Comparison of ENCODE assay signal across 9 mouse cellular contexts in the genomic region with DNA sequence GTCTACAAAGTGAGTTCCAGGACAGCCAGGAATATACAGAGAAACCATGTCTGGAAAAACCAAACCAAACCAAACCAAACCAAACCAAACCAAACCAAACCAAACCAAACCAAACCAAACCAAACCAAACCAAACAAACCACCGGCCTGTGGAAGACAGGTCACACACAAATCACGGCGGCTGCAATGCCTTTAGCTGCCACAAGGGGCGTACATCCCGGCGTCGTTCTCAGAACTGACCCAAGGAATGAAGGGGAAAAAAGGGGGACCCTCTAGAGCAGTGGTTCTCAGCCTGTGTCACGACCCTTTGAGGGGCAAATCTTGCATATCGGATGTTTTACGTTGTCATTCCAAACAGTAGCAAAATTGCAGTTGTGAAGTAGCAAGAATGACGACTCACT. TPM values are rescaled to one million over a fixed set of nuclear protein-coding genes. Genes with fewer than 3 reads are reported as not detected.
A peak's percentile ranks its signal among the peaks of the same experiment; 100 is the strongest.
DNase-seq lines count a peak whose midpoint lies in the region; ATAC-seq and TF ChIP-seq lines count a peak whose summit lies in the region.
"Had no signal": no experiment of that assay in that cellular context is flagged by ENCODE, and none has a peak within 500 bp of the region (broad histone marks: within the 10 kb centered on the region; RNA-seq: fewer than 3 reads in every experiment).

No protein-coding gene starts in this region.

- TF ChIP-seq CTCF in heart, adult 2 months (IDR thresholded peaks at IDR 0.05): peak; percentile 79

- H3K9ac ChIP-seq in heart, adult 2 months (ENCODE audit: low read depth, low read length): no peak overlapping the region

- no peak for TF ChIP-seq EP300 in heart, adult 2 months (IDR thresholded peaks at IDR 0.05; ENCODE audit: insufficient read depth, low read depth, low read length)

- no peaks in the 10 kb centered on the region for H3K79me2 ChIP-seq in heart, adult 2 months (replicated peaks; ENCODE audit: control insufficient read depth, insufficient read depth, low read length)

- peak; percentile 24 to 76 for DNase-seq in heart, adult 2 months
- no peak for DNase-seq in heart, embryonic 10.5 days (ENCODE audit: low spot score)
- DNase-seq in ovary, postnatal 10 days (ENCODE audit: low spot score): peak; percentile 29
- no peak for DNase-seq in ovary, adult 18-20 months (ENCODE audit: low spot score)
- DNase-seq in c-Kit-positive CD71-positive TER-119-positive erythroid progenitor cells, embryonic 14.5 days (ENCODE audit: low spot score): peak; percentile 10
- peak; percentile 65 for DNase-seq in kidney, postnatal 10 days
- peak; percentile 20 for DNase-seq in retina, postnatal 7 days (ENCODE audit: low read depth, low spot score)

- no peaks in the 10 kb centered on the region for H3K36me3 ChIP-seq in heart, adult 2 months (ENCODE audit: control insufficient read depth, insufficient read depth, low read length)
- no peaks in the 10 kb centered on the region for H3K36me3 ChIP-seq in heart, embryonic 10.5 days

- H3K4me1 ChIP-seq in heart, adult 2 months (ENCODE audit: control insufficient read depth, insufficient read depth, low read length): no peaks in the 10 kb centered on the region
- H3K4me1 ChIP-seq in heart, embryonic 10.5 days: no peaks in the 10 kb centered on the region
- H3K4me1 ChIP-seq: megakaryocyte, embryonic 14.5 days had no signal

- H3K4me3 ChIP-seq in heart, adult 2 months: no peak overlapping the region
- H3K4me3 ChIP-seq in heart, embryonic 10.5 days: no peak overlapping the region
- H3K4me3 ChIP-seq: megakaryocyte, embryonic 14.5 days had no signal

- TF ChIP-seq POLR2A in heart, adult 2 months (IDR thresholded peaks at IDR 0.05; ENCODE audit: insufficient read depth, low read depth, low read length): no peak

- 37% methylated on average over 11 of the region's 11 CpGs for WGBS in heart, adult 2 months
- 39% methylated on average over 11 of the region's 11 CpGs for WGBS in heart, embryonic 10.5 days

- intact Hi-C loops in heart, adult 2 months (cut with DNase I): no loop called here

- no peaks in the 10 kb centered on the region for H3K9me3 ChIP-seq in heart, embryonic 10.5 days

- no peak for ATAC-seq in monocyte, adult 5-6 weeks (replicated peaks; ENCODE audit: insufficient number of reproducible peaks, low FRiP score, low TSS enrichment, poor library complexity, severe bottlenecking)

- no peaks in the 10 kb centered on the region for H3K27me3 ChIP-seq in heart, adult 2 months (ENCODE audit: control insufficient read depth, insufficient read depth, low read length)
- H3K27me3 ChIP-seq in heart, embryonic 10.5 days (ENCODE audit: insufficient read depth, poor library complexity, severe bottlenecking): peaks cover 3% of the 10 kb centered on the region; the same call in 1 of the 2 replicates

- H3K27ac ChIP-seq in heart, adult 2 months: no peak overlapping the region
- no peak overlapping the region for H3K27ac ChIP-seq in heart, embryonic 10.5 days

RNA-seq across cellular contexts. Expression of a gene that starts 12.8 kb away (rescaled TPM):
- 10 to 100 TPM in 1 of 2 experiments, 1 to 10 TPM in 1; 8.0 to 10.6 TPM for total RNA-seq in heart, adult 2 months (2021)
- polyA plus RNA-seq in heart, adult 2 months (2012; rRNA removed): 14.4 and 18.9 TPM in 2 replicates
- 1.4 and 3.9 TPM in 2 replicates for polyA plus RNA-seq in heart, embryonic 10.5 days (2016; fragmentation: Nextera tagmentation; extraction: Ambion mirVana)
- total RNA-seq in monocyte, adult 5-6 weeks (2017): 0.11 TPM in 1 of 3 replicates, not detected in the others

Comparison
In these comparisons a context has a peak if more than half of its experiments do, and no peak if none do; other contexts are left out.
1. DNase-seq: peak in heart, adult 2 months (2 of 2), ovary, postnatal 10 days (single experiment), c-Kit-positive CD71-positive TER-119-positive erythroid progenitor cells, embryonic 14.5 days (single experiment), kidney, postnatal 10 days (single experiment) and retina, postnatal 7 days (single experiment); none in heart, embryonic 10.5 days (single experiment) and ovary, adult 18-20 months (single experiment).